Mouse (Mus musculus): Measurements from ENCODE around the gene Efemp1.

Efemp1 gene

DNA sequence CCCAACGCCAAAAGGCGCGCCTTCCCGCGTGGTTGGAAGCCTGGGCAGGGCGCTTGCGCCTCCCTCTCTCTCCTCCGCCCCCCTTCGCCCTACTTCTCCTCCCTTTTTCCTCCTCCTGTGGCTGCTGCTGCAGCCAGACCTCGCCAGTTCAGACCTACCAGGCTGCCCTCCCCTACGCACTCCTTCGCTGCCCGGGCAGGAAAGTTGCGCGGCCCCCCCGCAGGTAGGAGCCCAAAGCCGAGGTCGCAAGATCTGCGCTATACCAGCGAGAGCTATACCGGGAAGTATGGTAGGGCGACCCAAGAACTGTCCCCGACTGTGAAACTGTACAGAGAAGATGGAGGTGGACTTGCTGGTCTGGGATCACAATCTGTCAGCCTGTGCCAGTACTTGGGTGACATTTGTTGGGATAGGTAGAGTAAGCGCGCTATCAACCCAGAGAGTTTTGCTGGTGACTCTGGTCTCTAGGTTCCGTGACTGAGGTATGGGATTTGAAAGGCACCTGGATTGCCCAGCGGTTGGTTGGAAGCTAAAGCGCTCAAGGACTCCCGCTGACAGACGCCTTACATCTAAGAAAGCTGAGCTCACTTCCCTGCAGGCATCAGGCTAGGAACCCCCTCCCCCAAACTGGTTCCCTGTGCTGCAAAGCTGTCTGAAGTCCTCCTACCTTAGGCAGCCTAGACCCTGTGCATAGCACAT lies at the start of gene Efemp1:
TSS of gene Efemp1 (plus strand) at position 103 of the 699 bp plus-strand sequence.
- no peak for DNase-seq (ENCODE audit: low spot score)

DNA sequence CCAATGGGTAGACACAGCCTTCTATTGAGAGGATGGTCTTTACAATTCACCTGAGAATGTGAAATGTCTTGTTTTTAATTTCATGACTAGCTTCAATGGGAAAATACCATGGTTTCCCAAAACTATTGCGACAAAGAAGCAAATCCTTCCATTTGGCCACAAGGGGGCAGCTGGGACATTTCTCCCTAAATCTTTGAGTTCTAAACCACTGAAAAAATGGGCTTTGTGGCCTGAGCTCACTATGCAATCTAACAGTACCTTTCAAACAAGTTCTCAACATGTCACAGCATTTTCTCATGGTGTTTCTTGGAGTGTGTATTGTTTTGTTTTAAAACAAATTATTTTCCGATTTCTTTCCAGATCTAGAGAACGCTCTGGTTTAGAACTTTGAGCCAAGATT lies 44.3 kb upstream of the Efemp1 start:
- no peak for DNase-seq (ENCODE audit: low spot score)

DNA sequence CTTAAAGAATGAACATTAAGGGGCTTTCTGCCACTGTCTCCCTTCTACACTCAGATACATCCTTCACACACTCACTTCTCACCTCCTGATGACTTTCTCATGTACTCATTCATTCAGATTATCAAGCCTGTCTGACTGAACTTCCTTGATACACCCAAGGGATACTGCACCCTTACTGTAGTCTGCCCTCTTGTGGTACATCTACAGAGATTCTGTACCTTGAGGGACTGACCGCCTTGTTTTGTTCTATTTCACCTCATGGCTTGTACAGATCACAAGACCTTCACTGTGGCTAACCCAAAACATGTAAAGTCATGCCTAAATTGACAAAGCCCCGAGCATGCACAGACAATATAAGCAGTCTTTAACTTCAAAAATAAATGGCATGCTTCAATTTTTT lies 41.1 kb upstream of the Efemp1 start:
- DNase-seq (ENCODE audit: low spot score), result no peak

DNA sequence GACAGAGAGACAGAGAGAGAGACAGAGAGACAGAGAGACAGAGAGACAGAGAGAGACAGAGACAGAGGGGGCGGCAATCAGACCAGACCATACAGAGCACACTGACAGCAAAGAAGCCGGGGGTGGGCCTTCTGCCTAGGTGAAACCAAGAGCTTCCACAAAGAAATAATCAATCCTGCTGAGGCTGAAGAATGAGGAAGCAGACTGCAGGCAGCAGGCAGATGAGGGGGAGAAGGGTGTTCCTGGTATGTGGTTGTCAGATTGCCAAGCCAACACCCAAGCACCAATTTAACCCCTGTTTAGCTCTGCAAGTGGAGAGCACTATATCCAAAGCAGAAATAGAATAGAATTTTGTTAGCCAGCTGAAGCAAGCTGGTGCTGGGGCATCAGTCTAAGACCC lies 40.4 kb upstream of the Efemp1 start:
- DNase-seq (ENCODE audit: low spot score), result no peak

DNA sequence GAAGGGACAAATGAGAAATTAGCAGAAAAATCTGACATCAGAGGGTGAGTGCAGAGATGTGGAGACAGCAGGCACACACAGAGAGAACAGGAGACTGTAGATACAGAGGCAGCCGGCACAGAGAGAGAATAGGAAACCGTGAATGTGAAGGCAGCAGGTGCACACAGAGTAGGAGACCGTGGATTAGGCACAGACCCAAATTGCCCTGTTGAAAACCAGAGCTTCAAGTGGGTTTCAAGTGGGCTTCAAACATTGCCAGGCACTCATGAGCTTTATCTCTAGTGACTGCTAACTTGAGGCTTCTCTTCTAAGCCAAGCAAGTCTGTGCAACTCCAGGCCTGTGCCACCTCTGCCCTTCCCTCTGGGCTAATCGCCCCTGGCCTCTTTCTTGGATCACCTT lies 35.6 kb upstream of the Efemp1 start:
- DNase-seq (ENCODE audit: low spot score), result no peak

DNA sequence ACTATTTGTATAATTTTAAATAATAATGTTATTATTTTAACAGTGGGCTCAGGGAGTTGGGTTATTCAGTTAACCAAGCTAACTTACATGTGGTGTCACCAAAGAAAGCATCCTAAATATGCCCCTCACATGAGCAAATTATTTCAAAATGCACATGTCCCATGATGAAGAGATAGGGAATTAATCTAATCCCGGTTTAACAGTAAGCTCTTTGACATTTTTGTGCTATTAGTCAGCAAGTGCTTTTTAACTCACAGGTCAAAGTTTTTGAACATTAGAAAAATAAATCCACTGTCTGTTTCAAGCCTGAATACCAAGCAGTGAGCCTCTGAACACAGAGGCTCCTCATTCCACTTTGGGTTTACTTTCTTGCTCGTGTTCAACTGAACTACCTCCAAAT lies 26.1 kb upstream of the Efemp1 start:
- no peak for DNase-seq (ENCODE audit: low spot score)

DNA sequence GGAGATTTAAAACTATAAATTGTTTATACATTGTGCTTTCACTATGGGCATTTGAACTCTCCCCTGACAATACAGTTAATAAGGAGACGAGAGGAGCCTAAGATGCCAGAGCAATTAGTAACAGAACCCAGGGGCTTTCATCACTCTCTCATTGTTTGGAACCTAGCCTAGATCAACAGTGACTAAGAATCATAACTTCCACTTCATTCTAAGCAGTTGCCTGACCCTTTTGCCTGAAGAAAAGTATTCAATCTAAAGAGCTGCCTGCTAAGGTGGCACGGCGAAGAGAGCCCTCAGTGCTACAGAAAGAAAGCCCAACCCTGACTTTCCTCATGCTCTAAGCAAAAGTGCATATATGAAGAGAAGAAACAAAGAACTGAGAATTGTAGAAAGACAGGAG lies 19.2 kb upstream of the Efemp1 start:
- no peak for DNase-seq (ENCODE audit: low spot score)

DNA sequence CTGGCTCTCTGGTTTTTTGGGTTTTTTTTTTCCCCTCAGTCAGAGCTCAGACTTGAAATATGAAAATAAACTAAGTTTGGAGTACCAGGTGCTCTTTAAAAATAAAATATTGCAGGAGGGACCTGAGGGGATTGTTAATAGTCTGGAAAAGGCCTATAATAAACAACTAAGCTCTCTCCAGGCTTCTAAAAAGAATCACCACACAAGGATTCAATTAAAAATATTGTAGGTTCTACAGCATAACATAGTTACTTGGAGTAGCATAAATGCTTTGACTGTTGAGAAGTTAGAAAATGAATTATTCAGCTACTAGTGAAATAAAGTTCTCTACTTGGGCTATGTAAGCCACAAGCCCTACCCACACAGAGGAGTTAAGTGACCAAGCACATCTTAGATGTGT lies 17.9 kb upstream of the Efemp1 start:
- no peak for DNase-seq (ENCODE audit: low spot score)

DNA sequence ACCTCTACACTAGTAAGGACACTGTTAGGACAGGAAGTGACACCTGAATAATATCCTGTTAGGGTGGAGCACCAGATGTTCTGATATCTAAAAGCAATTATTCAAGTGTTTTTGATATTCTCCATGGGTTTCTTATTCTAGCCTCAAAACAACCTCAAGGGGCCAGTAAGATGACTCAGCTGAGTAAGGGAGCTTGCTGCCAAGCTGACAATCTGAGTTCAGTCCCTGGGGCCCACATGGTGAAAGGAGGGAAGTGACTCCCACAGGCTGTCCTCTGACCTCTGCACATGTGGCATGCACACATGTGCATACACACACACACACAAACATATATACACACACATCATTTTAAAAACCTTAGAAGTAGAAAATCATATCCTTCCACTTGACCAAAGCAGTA lies 3.2 kb upstream of the Efemp1 start:
- DNase-seq (ENCODE audit: low spot score), result no peak

DNA sequence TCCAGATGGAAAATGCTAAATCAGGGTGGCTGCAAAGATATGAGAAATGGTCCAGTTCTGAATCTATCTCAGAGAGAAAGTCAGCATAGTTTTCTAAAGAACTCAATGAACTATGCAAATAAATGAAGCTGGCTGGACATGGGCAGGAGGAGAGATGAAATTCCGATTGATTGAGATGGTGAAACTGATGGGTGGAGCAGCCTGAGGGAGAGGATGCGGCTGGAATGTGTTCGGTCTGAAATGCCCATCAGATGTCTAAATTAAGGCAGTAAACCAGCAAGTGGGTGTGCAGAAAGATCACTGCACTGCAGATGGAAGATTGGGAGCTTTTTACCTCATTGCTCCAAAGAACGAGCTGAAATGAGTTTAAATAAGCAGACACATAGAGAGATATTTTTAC lies 1.4 kb upstream of the Efemp1 start:
- DNase-seq (ENCODE audit: low spot score), result no peak

DNA sequence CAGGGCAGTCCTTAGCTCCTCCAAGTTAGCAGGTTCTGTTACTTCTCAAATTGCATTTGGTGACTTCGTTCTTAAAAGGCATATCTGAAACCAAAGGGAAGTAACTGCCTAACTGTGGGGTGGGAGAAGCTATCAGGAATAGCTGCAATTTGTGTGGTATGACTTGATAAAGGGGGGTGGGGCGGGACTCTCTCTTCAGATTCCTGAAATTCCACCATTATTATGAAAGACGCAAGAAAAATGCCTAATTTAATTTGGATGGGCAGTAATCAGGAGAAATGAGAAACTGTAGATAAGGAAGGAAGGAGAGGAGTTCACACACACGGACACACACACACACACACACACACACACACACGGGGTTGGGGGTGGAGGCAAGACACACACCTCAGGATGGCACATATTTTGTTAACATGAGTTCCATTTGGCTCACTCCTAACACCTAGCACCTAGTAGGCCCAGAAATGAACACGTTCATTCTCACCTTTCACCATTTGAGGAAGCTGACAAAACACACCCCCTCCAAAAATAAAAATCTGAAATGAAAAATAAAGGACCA lies 564 bp upstream of the Efemp1 start:
- no peak for DNase-seq (ENCODE audit: low spot score)

DNA sequence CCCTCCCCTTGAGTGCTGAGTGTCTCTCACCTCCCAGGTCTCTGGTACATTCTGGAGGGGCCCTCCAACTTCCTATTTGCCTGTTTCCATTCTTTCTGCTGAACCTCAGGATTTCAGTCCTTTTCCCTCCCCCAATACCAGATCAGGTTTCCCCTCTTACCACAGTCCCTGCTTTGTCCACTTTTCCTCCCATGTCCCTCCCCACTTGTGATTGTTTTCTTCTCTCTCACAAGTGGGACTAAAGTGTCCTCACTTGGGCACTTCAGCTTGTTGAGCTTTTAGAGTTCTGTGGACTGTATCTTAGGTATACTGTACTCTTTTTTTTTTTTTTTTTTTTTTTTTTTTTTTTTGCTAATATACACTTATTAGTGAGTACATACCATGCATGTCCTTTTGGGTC lies 6.1 kb downstream of the Efemp1 start:
- DNase-seq (ENCODE audit: low spot score), result no peak

DNA sequence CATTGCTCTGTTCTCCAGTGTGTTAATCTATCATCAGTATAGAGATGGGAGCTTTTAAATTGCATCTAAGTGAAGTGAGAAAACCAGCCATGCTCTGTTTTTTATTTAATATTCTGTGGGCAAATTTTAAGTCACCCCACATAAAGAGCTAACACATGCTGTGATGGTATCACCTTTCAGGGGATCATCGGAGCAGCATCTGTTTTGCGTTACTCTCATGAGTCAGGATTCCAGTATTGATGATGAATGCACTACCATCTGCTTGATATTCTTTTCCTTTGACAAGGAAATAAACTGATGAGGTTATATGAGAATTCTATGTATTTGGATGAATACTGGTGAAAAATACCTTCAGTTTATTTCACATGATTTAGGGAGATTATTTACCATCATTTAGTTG lies 16.1 kb downstream of the Efemp1 start:
- no peak for DNase-seq (ENCODE audit: low spot score)

DNA sequence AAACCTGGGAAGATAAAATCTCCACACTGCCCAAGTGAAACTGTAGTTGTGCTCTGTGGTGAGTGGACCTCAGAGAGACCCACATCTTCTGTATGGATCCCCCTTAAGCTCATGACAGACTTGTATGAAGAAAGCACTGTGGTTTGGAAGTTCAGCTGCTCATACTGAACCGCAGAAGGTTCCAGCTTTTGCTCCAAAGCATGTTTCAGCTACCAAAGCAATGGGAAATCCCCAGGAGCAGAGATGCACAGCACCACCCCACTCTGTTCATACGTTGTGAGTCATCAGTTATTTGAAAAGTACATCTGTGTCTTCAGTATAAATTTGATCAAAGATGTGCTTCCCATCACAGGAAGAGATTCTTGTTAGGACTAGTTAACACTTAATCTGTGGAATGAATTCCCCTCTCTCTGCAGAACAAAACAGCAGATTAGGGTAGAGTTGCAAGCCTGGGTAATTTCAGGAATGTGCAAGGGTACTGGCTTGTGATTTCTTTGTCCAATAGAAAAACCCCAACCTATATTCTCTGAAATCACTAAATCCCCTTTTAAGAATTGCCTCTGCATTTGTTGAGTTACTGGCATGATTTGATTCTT lies 28.5 kb downstream of the Efemp1 start:
- no peak for DNase-seq (ENCODE audit: low spot score)

DNA sequence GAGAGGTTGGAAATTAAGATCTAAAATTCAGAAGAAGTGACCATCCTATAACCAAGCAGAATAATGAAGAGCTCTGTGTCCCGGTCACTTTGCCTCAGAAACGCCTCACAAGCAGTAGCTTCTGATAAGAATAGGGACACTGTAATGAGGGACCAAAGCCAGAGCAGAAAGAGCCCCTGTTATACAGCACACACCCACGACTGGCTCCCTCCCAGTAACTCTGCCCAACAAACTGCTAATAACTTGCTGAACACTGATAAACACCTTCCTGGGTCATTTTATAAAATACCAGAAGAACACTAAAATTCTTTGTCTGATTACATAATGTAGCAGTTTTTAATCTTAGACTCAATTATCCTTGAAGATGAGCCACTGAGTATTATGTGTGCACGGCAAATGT lies 30.1 kb downstream of the Efemp1 start:
- DNase-seq (ENCODE audit: low spot score), result no peak

DNA sequence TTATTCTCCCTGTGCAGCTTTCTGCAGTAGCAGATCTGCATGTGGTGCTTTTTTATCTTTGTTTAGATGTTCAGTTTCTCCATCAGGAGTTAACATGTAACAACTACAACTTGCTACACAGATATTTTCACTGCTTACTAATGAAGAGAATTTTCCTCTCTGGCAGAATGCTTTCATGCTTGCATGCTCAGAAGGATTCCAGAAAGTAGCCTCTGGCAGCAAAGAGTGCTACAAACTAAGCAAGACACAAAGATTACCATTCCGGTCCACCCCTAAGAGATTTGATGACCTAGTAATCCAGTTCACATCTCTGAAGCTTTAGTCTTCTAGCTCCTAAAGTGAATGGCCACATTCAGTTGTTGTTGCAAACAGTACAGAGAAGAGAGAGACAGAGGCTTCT lies 36.5 kb downstream of the Efemp1 start:
- no peak for DNase-seq (ENCODE audit: low spot score)

DNA sequence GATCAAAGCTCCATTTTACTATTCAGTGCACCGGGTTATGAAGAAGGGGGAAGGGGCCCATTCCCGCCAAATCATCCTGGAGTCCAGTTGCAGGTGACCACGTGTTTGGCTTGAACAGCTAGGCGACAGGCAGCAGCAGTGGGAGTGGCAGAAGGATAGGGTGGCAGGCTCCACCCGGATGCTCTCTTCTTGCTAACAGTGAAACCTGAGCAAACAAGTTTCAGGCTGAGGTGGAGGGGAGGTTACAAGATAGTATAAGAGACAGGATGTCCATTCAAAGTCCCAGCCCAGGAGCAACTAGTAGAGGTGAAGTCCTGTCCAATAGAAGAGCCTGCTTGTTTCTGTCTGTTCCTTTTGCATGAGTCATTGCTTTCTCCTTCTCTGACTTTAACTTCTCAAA lies 38.5 kb downstream of the Efemp1 start:
- DNase-seq (ENCODE audit: low spot score), result no peak

DNA sequence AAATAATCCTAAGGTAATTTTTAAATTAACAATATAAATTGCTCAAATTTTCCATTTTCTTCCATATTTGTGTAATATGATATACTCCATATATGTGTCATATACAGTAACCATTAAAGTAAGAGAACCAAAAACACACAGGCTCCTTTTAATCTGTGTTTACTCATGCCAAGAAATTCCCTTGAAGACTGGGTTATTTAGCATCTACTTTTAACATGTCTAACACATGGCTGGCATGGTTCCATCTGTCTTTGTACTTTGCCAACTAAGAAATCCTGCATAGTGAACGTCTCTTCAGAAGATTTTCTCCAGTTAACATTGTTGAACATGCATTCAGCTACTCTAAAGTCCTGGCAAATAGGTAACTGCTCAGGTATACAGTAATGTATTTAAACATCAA lies 46.4 kb downstream of the Efemp1 start:
- no peak for DNase-seq (ENCODE audit: low spot score)

DNA sequence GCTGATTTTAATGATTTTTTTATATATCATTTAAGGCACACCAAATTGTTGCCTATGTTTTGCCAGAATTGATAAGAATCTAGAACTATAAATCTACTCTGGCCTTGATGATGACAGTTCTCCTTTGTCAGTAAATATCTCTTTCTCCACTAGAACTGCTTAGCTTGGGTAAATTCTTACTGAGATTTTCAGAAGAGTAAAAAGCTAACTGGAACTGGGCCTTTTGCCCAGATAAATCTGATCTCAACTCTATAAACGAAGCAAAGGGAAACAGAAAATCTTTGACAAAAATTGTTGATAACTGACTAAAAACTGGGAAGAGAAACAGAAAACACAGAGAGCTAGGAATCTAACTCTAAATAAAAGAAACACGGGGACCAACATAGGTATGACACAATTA lies 51.6 kb downstream of the Efemp1 start:
- DNase-seq (ENCODE audit: low spot score), result no peak

DNA sequence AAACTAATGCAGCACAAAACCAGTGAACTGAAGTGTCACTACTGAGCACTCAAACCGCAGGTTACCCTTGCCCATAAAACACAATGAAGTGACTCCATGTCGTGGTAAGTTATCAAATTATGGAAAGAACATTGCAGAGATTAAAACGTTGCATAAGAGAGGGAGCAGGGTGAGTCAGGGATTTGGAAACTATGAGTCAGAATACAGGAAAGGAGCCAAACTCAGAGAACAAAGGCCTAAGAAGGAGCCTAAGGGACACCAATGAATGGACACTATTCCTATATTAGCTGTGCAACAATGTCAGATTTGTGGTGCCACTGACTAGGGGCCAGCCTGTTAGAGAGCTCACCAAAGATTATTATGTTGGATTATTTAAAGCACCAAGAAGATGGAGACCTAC lies 53.3 kb downstream of the Efemp1 start:
- DNase-seq (ENCODE audit: low spot score), result no peak

DNA sequence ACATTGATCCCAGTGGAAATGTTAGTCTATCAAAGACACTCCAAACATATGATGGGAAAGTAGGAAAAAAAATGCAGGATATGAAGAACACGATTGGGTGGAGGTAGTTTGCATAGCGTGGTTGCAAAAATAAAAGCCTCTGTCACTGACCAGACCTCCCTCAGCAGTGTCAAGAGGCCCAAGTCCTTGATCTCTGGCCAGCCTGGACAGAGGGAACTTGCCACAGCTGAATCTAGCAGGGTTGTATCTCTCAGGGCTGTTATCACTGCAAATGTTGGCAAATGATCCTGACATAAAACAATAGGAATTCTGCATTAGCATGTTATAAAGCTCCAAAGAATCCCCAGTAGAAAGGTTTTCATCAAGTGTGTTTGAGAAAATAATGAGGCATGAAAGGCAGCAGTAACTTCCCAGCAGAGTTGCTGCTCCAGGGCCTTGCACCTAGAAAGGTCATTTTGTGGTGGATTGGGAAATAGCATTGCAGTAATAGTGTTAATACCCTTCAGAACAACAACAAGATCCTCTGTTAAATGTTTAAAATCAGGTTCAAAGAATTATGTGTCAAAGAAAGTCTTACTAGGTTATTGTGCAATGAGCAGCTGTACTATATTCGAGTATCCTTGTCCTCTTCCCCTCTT lies 56.0 kb downstream of the Efemp1 start:
- no peak for DNase-seq (ENCODE audit: low spot score)

DNA sequence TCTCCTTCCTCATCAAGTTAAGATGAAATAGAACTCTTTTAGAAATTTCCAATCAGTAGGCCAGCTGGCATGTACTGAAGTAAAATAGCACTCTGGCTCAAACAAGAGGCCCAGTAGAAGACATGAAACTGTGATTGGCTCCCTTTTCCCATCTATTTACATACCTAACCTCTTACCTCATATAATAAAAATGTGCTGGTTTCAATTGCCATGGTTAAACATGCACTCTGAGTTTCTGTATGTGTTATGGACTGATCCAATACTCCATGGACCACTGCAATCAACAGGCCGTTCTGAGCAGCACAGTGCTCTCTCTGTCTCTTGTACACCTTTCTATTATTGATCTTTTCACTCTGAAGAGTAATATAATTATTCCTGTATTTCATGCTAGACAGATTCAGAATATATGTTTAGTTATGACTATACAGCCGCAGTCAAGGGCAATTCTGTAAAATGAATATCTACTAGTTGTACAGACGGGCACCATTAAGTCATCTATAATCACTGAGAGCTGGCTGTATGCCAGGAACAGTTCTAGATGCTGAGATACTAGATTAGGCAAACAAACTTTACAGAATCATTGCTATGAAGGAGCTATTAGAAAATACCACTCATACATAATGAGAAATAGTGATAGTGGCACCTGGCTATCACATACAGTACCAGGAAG lies 59.6 kb downstream of the Efemp1 start:
- DNase-seq (ENCODE audit: low spot score), result no peak

DNA sequence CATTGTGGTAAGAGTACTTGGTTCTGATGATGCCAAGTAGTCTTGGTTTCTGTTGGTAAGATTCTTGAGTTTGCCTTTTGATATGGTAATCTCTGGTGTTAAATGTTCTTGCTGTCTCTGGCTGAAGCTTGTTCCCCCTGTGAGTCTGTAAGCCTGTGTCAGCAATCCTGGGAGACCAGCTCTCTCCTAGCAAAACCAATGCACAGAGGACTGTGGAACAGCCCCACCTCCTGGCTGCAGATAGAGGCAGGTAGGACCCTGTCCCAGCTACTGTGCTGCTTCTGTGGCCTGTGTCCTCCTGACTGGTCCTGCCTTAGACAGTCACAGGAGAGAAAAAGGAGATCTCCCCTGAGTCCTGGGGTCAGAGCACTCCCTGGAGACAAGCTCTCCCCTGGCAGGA lies 81.4 kb downstream of the Efemp1 start:
- DNase-seq (ENCODE audit: low spot score), result no peak

Measured in urinary bladder, postnatal 10 days (tissue).